Mouse (Mus musculus) liver, embryonic 13.5 days (tissue): ENCODE measurements around the gene Dnajb12. TPM values are rescaled to one million over a fixed set of nuclear protein-coding genes. Genes with fewer than 3 reads are reported as not detected.
"Not testable (repeated sequence)": the region's sequence is repeated elsewhere in the genome, so short reads cannot be mapped to it uniquely, and the experiment has no call there.

Experiments used
- ATAC-seq: fragments of 200-750 bp; cut with Nextera tagmentation; 2 replicates; pipeline ENCODE4 v1.8.0; 2017; ENCODE audit warnings: low read depth, mild to moderate bottlenecking, moderate number of reproducible peaks, moderate library complexity
- DNase-seq: peaks from one replicate; pipeline ENCODE4 v3.0.0; 2022
- H3K27ac ChIP-seq: fragments of 300-500 bp; sonication (generic); 2 replicates; pipeline ENCODE4 v1.5.1; 2015; ENCODE audit warnings: moderate library complexity, mild to moderate bottlenecking, inconsistent platforms
- H3K27me3 ChIP-seq: fragments of 300-500 bp; sonication (generic); 2 replicates; pipeline ENCODE4 v1.6.1; 2015; ENCODE audit warnings: mild to moderate bottlenecking, inconsistent platforms
- H3K36me3 ChIP-seq: fragments of 300-500 bp; sonication (generic); 2 replicates; pipeline ENCODE4 v1.6.1; 2015; ENCODE audit warnings: mild to moderate bottlenecking, inconsistent platforms
- H3K4me1 ChIP-seq: fragments of 300-500 bp; sonication (generic); replicated peaks from 2 replicates; pipeline ENCODE4 v1.6.1; 2015; ENCODE audit warnings: inconsistent platforms
- H3K4me2 ChIP-seq: fragments of 300-500 bp; sonication (generic); 2 replicates; pipeline ENCODE4 v1.6.1; 2015; ENCODE audit warnings: inconsistent platforms, mild to moderate bottlenecking, moderate library complexity
- H3K4me3 ChIP-seq: fragments of 300-500 bp; sonication (generic); replicated peaks from 2 replicates; pipeline ENCODE4 v1.5.1; 2015; ENCODE audit warnings: mild to moderate bottlenecking, inconsistent platforms
- H3K9ac ChIP-seq: fragments of 300-500 bp; sonication (generic); 2 replicates; pipeline ENCODE4 v1.6.1; 2015; ENCODE audit warnings: mild to moderate bottlenecking, inconsistent platforms
- H3K9me3 ChIP-seq: fragments of 300-500 bp; sonication (generic); replicated peaks from 2 replicates; pipeline ENCODE4 v1.6.1; 2016; ENCODE audit warnings: inconsistent platforms
- WGBS: fragments of 180-500 bp; shearing (Covaris S2); methylation state at CpG from one replicate; pipeline ENCODE4 v1.1.7; 2015; ENCODE audit not compliant: insufficient replicate concordance; 5-methylcytosine and 5-hydroxymethylcytosine counted together
- polyA plus RNA-seq: library from polyadenylated mRNA; unstranded; fragments of >200 nt; fragmentation: Nextera tagmentation; extraction: Ambion mirVana; gene quantifications from 2 replicates; pipeline ENCODE4 v1.2.1, GENCODE M21; 2015

Dnajb12 gene
- polyA plus RNA-seq, 1 experiment from 2014 or later = 13.4 TPM

DNA sequence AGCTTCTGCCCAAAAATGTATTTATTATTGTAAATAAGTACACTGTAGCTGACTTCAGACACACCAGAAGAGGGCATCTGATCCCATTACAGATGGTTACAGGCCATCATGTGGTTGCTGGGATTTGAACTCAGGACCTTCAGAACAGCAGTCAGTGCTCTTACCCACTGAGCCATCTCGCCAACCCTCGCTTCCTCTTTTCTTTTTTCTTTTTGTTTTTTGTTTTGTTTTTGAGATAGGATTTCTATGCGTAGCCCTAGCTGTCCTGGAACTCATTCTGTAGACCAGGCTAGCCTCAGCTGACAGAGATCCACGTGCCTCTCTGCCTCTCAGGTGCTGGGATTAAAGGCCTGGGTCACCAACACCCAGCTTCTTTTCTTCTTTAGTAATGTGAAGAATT, 6.7 kb upstream of the Dnajb12 start:
- H3K4me3 ChIP-seq, ATAC-seq, H3K9me3 ChIP-seq, H3K27me3 ChIP-seq, H3K36me3 ChIP-seq, DNase-seq: not testable (repeated sequence)
- Histone ChIP-seq H3K9ac (peak overlapping the region; percentile 80), H3K4me1 (peaks cover 54% of the 10 kb centered on the region), H3K27ac (peak overlapping the region; percentile 100), H3K4me2 (peak overlapping the region; percentile 78)
- WGBS = 84% methylated on average over 4 of the region's 4 CpGs

DNA sequence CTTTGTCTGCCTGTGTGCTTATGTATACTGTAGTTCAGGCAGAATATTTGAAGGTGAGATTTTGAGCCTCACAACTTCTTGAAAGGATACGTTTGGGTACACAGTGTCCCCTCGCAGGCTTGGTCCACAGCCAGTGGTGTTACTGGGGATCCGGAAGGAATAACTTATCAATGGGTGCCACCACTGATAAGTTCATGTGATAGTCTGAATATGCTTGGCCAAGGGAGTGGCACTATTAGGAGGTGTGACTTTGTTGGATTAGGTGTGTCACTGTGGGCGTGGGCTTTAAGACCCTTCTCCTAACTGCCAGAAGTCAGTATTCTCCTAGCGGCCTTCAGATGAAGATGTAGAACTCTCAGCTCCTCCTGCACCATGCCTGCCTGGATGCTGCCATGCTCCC, 6.2 kb upstream of the Dnajb12 start:
- Histone ChIP-seq H3K9ac (peak overlapping the region; percentile 80), H3K4me1 (peaks cover 60% of the 10 kb centered on the region), H3K36me3 (no peaks in the 10 kb centered on the region), H3K4me3 (peak overlapping the region; percentile 60), H3K9me3 (0 out of 2 replicates have a peak, but pooled peaks cover 9% of the 10 kb centered on the region), H3K27me3 (no peaks in the 10 kb centered on the region), H3K4me2 (peak overlapping the region; percentile 78), H3K27ac (peak overlapping the region; percentile 100)
- ATAC-seq = peak; percentile 72
- DNase-seq = peak; percentile 66
- WGBS = 27% methylated on average over 5 of the region's 5 CpGs

DNA sequence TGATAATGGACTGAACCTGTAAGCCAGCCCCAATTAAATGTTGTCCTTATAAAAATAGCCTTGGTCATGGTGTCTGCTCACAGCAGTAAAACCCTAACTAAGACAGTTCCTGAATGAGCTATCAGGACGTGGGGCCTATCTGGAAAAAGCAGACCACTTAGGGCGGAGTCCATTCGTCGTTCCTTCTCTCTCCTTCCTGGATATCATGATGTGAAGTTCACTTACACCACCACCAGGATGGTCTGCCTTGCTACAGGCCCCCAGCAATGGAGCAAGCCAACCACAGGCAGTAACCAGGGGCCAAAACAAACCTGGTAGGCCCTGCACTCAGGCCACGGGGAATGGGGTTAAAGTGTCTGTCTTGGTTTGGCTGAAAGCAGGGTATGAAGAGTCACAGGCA, 5.7 kb upstream of the Dnajb12 start:
- Histone ChIP-seq H3K27me3 (no peaks in the 10 kb centered on the region), H3K27ac (peak overlapping the region; percentile 100), H3K4me2 (peak overlapping the region; percentile 78), H3K4me1 (peaks cover 64% of the 10 kb centered on the region), H3K9ac (peak overlapping the region; percentile 80), H3K36me3 (no peaks in the 10 kb centered on the region), H3K9me3 (0 out of 2 replicates have a peak, but pooled peaks cover 9% of the 10 kb centered on the region), H3K4me3 (peak overlapping the region; percentile 60)
- 17% methylated on average over 5 of the region's 5 CpGs for WGBS
- ATAC-seq (peak; percentile 80), DNase-seq (peak; percentile 75)

DNA sequence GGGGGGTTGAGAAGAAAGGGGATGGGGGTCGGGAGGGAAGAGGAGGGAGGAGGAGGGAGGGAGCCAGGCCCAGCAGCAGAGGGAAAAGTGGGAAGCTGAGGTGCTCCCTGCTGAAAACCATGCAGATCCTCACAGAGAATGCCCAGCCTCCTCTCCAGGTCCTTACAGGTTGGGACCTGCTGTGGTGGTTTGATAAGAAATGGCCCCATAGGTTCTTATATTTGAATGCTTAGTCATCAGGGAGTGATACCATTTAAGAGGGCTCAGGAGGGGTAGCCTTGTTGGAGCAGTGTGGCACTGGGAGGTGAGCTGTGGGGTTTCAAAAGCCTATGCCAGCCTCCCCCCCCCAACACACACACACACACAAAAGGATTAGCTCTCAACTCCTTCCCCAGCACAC, 4.0 kb upstream of the Dnajb12 start:
- ATAC-seq = peak; percentile 72
- H3K4me2 ChIP-seq = peak overlapping the region; percentile 78
- WGBS = 0% methylated on average over 1 of the region's 1 CpGs
- no peaks in the 10 kb centered on the region for H3K36me3 ChIP-seq
- H3K4me1 ChIP-seq = peaks cover 64% of the 10 kb centered on the region
- H3K9me3 ChIP-seq = 0 out of 2 replicates have a peak, but pooled peaks cover 9% of the 10 kb centered on the region
- peak overlapping the region; percentile 60 for H3K4me3 ChIP-seq
- H3K9ac ChIP-seq = peak overlapping the region; percentile 80
- no peaks in the 10 kb centered on the region for H3K27me3 ChIP-seq
- peak overlapping the region; percentile 100 for H3K27ac ChIP-seq
- peak; percentile 75 for DNase-seq

DNA sequence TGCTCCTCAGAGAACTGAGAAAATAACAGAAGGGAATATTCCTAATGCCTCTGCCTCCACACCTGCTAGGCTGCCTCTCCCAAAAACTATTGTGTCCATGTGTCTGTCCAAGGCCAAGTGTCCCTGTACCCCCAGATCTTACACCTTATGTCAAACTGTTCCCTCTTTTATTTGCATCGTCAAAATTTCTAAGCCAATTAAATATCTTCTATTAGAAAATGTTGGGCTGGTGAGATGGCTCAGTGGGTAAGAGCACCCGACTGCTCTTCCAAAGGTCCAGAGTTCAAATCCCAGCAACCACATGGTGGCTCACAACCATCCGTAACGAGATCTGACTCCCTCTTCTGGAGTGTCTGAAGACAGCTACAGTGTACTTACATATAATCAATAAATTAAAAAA, 2.7 kb upstream of the Dnajb12 start:
- WGBS = 91% methylated on average over 4 of the region's 4 CpGs
- H3K27me3 ChIP-seq, DNase-seq, H3K4me3 ChIP-seq, H3K36me3 ChIP-seq, ATAC-seq, H3K9me3 ChIP-seq: not testable (repeated sequence)
- H3K27ac ChIP-seq = peak overlapping the region; percentile 100
- peak overlapping the region; percentile 80 for H3K9ac ChIP-seq
- peaks cover 77% of the 10 kb centered on the region for H3K4me1 ChIP-seq
- H3K4me2 ChIP-seq = 0 out of 2 replicates have a peak overlapping the region, but pooled peaks have one; percentile 78

- Histone ChIP-seq H3K9me3 (no peaks in the 10 kb centered on the region), H3K4me3 (no peak overlapping the region), H3K27me3 (no peaks in the 10 kb centered on the region), H3K36me3 (0 out of 2 replicates have a peak, but pooled peaks cover 11% of the 10 kb centered on the region), H3K4me1 (peaks cover 83% of the 10 kb centered on the region), H3K4me2 (peak overlapping the region; percentile 79), H3K27ac (peak overlapping the region; percentile 100), H3K9ac (peak overlapping the region; percentile 94)
- ATAC-seq = no peak
- no peak for DNase-seq
- 75% methylated on average over 15 of the region's 15 CpGs for WGBS
Measured at GRCm38 (mm10) chr10:59877421-59878117, 1.8 kb upstream of the Dnajb12 start.

- peak overlapping the region; percentile 79 for H3K4me2 ChIP-seq
- peak overlapping the region; percentile 94 for H3K9ac ChIP-seq
- no peaks in the 10 kb centered on the region for H3K9me3 ChIP-seq
- H3K4me3 ChIP-seq = peak overlapping the region; percentile 87
- H3K36me3 ChIP-seq = peaks cover 24% of the 10 kb centered on the region
- 19% methylated on average over 5 of the region's 5 CpGs for WGBS
- no peaks in the 10 kb centered on the region for H3K27me3 ChIP-seq
- 0 out of 2 replicates have a peak, but pooled peaks have one; percentile 10 for ATAC-seq
- peak overlapping the region; percentile 100 for H3K27ac ChIP-seq
- peaks cover 85% of the 10 kb centered on the region for H3K4me1 ChIP-seq
- DNase-seq = no peak
Measured at GRCm38 (mm10) chr10:59878823-59879222, 533 bp upstream of the Dnajb12 start.

- WGBS = 1% methylated on average over 13 of the region's 13 CpGs
- Histone ChIP-seq H3K27me3 (no peaks in the 10 kb centered on the region), H3K4me3 (peak overlapping the region; percentile 87), H3K27ac (peak overlapping the region; percentile 100), H3K9me3 (no peaks in the 10 kb centered on the region), H3K36me3 (peaks cover 35% of the 10 kb centered on the region), H3K4me2 (peak overlapping the region; percentile 79), H3K9ac (peak overlapping the region; percentile 94), H3K4me1 (peaks cover 85% of the 10 kb centered on the region)
- DNase-seq = no peak
- ATAC-seq = peak; percentile 24
Measured at GRCm38 (mm10) chr10:59880029-59880386, 652 bp downstream of the Dnajb12 start.

- peak overlapping the region; percentile 79 for H3K4me2 ChIP-seq
- ATAC-seq (no peak), DNase-seq (no peak)
- no peaks in the 10 kb centered on the region for H3K27me3 ChIP-seq
- peaks cover 87% of the 10 kb centered on the region for H3K4me1 ChIP-seq
- 53% methylated on average over 7 of the region's 7 CpGs for WGBS
- H3K27ac ChIP-seq = peak overlapping the region; percentile 100
- H3K9ac ChIP-seq = peak overlapping the region; percentile 94
- H3K36me3 ChIP-seq = peaks cover 43% of the 10 kb centered on the region
- peak overlapping the region; percentile 87 for H3K4me3 ChIP-seq
- no peaks in the 10 kb centered on the region for H3K9me3 ChIP-seq
Measured at GRCm38 (mm10) chr10:59880837-59881236, 1.5 kb downstream of the Dnajb12 start.

GRCm38 (mm10) chr10:59884327-59885173, 5.2 kb downstream of the Dnajb12 start:
- H3K4me3 ChIP-seq = no peak overlapping the region
- DNase-seq (no peak), ATAC-seq (no peak)
- 88% methylated on average over 10 of the region's 10 CpGs for WGBS
- peaks cover 89% of the 10 kb centered on the region for H3K4me1 ChIP-seq
- H3K9ac ChIP-seq = peak overlapping the region; percentile 61
- H3K36me3 ChIP-seq = peaks cover 54% of the 10 kb centered on the region
- H3K27ac ChIP-seq = peak overlapping the region; percentile 78
- no peaks in the 10 kb centered on the region for H3K9me3 ChIP-seq
- no peaks in the 10 kb centered on the region for H3K27me3 ChIP-seq
- no peak overlapping the region for H3K4me2 ChIP-seq
